Mouse (Mus musculus): Measurements from ENCODE around the gene Gm10377. TPM values are rescaled to one million over a fixed set of nuclear protein-coding genes. Genes with fewer than 3 reads are reported as not detected.

Gene Gm10377
- polyA plus RNA-seq (2017; shearing (Covaris generic)): not detected

GRCm38 (mm10) chr14:42797887-42798286, at the start of gene Gm10377:
Gene Gm10377, minus strand, starts transcription at chr14:42797987.

DNA sequence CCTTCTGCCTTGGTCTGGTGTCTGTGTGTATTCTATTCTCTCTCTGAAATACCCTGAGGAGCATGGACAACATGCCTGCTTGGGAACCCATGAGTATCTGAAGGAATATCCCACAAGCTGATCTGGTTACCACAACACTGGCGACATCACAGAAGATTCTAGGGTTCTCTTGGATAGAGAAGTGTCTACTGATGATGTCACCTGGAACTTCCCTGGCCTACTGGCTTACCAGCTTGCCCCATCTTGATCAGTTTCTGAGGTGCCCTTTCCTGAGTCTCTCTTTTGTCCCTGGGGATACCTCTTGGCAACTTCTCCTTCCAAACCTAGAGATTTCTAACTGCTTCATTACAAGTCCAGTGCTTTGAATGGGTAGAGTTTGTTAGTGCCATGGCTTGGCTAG, 29.1 kb downstream of the Gm10377 start, which contains the start of gene Gm3015:
Gene Gm3015, minus strand, starts transcription at position 101 of the 400 bp plus-strand sequence.

Other genes with a start within 250 kb of the Gm10377 start
- not detected for gene Gm17124, start 198.1 kb downstream of the Gm10377 start, polyA plus RNA-seq (2017; shearing (Covaris generic))
- gene Gm3633, start 156.1 kb downstream of the Gm10377 start, polyA plus RNA-seq (2017; shearing (Covaris generic)): not detected
- not detected for gene Gm10378, start 142.0 kb downstream of the Gm10377 start, polyA plus RNA-seq (2017; shearing (Covaris generic))
- gene Gm3015, start 29.2 kb downstream of the Gm10377 start, polyA plus RNA-seq (2017; shearing (Covaris generic)): not detected
- not detected for gene Gm21977, start 55.5 kb upstream of the Gm10377 start, polyA plus RNA-seq (2017; shearing (Covaris generic))
- gene Gm8082, start 195.6 kb upstream of the Gm10377 start, polyA plus RNA-seq (2017; shearing (Covaris generic)): not detected
- not detected for gene Gm10376, start 217.6 kb upstream of the Gm10377 start, polyA plus RNA-seq (2017; shearing (Covaris generic))

All from CD4-positive, CD25-positive, alpha-beta regulatory T cell, adult 9 weeks (primary cell).